Mouse (Mus musculus): ENCODE data around the gene Pml. TPM values are rescaled to one million over a fixed set of nuclear protein-coding genes. Genes with fewer than 3 reads are reported as not detected.
"Not testable (repeated sequence)": the region's sequence is repeated elsewhere in the genome, so short reads cannot be mapped to it uniquely, and the experiment has no call there.

Pml gene
- polyA plus RNA-seq, 1 experiment from 2014 or later = 15.3 TPM

GRCm38 (mm10) chr9:58268384-58269313 lies 19.1 kb upstream of the Pml start:
- Histone ChIP-seq H3K9ac (ENCODE audit: low read depth, low read length) (no peak overlapping the region), H3K4me2 (ENCODE audit: low read depth, low read length) (no peak overlapping the region), H3K36me3 (ENCODE audit: control insufficient read depth, insufficient read depth, low read length) (no peaks in the 10 kb centered on the region), H3K27ac (replicated peaks; ENCODE audit: low read depth, low read length) (no peak overlapping the region), H3K4me1 (ENCODE audit: control insufficient read depth, insufficient read depth, low read length) (0 out of 2 replicates have a peak, but pooled peaks cover 5% of the 10 kb centered on the region), H3K4me3 (ENCODE audit: low read depth, low read length) (no peak overlapping the region), H3K27me3 (replicated peaks; ENCODE audit: control insufficient read depth, insufficient read depth, low read length) (no peaks in the 10 kb centered on the region), H3K9me3 (ENCODE audit: control insufficient read depth, low read length) (no peaks in the 10 kb centered on the region)
- WGBS = 54% methylated on average over 11 of the region's 12 CpGs
- ATAC-seq (ENCODE audit: low read depth) (no peak), DNase-seq (ENCODE audit: low spot score) (peak; percentile 76)

GRCm38 (mm10) chr9:58267046-58267445 lies 17.5 kb upstream of the Pml start:
- WGBS = 61% methylated on average over 3 of the region's 3 CpGs
- peak; percentile 67; the same call in 1 of the 2 replicates for ATAC-seq (ENCODE audit: low read depth)

GRCm38 (mm10) chr9:58266571-58267011 lies 17.0 kb upstream of the Pml start:
- Histone ChIP-seq H3K36me3 (ENCODE audit: control insufficient read depth, insufficient read depth, low read length) (peaks cover 14% of the 10 kb centered on the region), H3K4me1 (ENCODE audit: control insufficient read depth, insufficient read depth, low read length) (0 out of 2 replicates have a peak, but pooled peaks cover 5% of the 10 kb centered on the region), H3K9me3 (ENCODE audit: control insufficient read depth, low read length) (no peaks in the 10 kb centered on the region), H3K4me2 (ENCODE audit: low read depth, low read length) (no peak overlapping the region), H3K27ac (replicated peaks; ENCODE audit: low read depth, low read length) (peak overlapping the region; percentile 64), H3K27me3 (replicated peaks; ENCODE audit: control insufficient read depth, insufficient read depth, low read length) (no peaks in the 10 kb centered on the region), H3K9ac (ENCODE audit: low read depth, low read length) (no peak overlapping the region), H3K4me3 (ENCODE audit: low read depth, low read length) (no peak overlapping the region)
- ATAC-seq (ENCODE audit: low read depth) (peak; percentile 7; the same call in 1 of the 2 replicates), DNase-seq (ENCODE audit: low spot score) (peak; percentile 46)
- WGBS = 24% methylated on average over 4 of the region's 4 CpGs

More at GRCm38 (mm10) chr9:58267046-58267445, 17.5 kb upstream of the Pml start:
- H3K4me2 ChIP-seq (ENCODE audit: low read depth, low read length) = no peak overlapping the region
- no peaks in the 10 kb centered on the region for H3K27me3 ChIP-seq (replicated peaks; ENCODE audit: control insufficient read depth, insufficient read depth, low read length)
- peak; percentile 65 for DNase-seq (ENCODE audit: low spot score)
- H3K4me1 ChIP-seq (ENCODE audit: control insufficient read depth, insufficient read depth, low read length) = 0 out of 2 replicates have a peak, but pooled peaks cover 5% of the 10 kb centered on the region
- H3K27ac ChIP-seq (replicated peaks; ENCODE audit: low read depth, low read length) = peak overlapping the region; percentile 64
- peaks cover 9% of the 10 kb centered on the region for H3K36me3 ChIP-seq (ENCODE audit: control insufficient read depth, insufficient read depth, low read length)
- H3K4me3 ChIP-seq (ENCODE audit: low read depth, low read length) = no peak overlapping the region
- H3K9ac ChIP-seq (ENCODE audit: low read depth, low read length) = no peak overlapping the region
- H3K9me3 ChIP-seq (ENCODE audit: control insufficient read depth, low read length) = no peaks in the 10 kb centered on the region

- Histone ChIP-seq H3K27ac (replicated peaks; ENCODE audit: low read depth, low read length) (no peak overlapping the region), H3K36me3 (ENCODE audit: control insufficient read depth, insufficient read depth, low read length) (peaks cover 22% of the 10 kb centered on the region), H3K9ac (ENCODE audit: low read depth, low read length) (no peak overlapping the region), H3K27me3 (replicated peaks; ENCODE audit: control insufficient read depth, insufficient read depth, low read length) (no peaks in the 10 kb centered on the region), H3K4me1 (ENCODE audit: control insufficient read depth, insufficient read depth, low read length) (0 out of 2 replicates have a peak, but pooled peaks cover 5% of the 10 kb centered on the region), H3K9me3 (ENCODE audit: control insufficient read depth, low read length) (no peaks in the 10 kb centered on the region), H3K4me2 (ENCODE audit: low read depth, low read length) (no peak overlapping the region), H3K4me3 (ENCODE audit: low read depth, low read length) (no peak overlapping the region)
- WGBS = 72% methylated on average over 3 of the region's 3 CpGs
- DNase-seq (ENCODE audit: low spot score) (no peak), ATAC-seq (ENCODE audit: low read depth) (no peak)
Measured at GRCm38 (mm10) chr9:58265368-58265767, 15.8 kb upstream of the Pml start.

- Histone ChIP-seq H3K27ac (replicated peaks; ENCODE audit: low read depth, low read length) (no peak overlapping the region), H3K9me3 (ENCODE audit: control insufficient read depth, low read length) (no peaks in the 10 kb centered on the region), H3K9ac (ENCODE audit: low read depth, low read length) (no peak overlapping the region), H3K4me3 (ENCODE audit: low read depth, low read length) (no peak overlapping the region), H3K36me3 (ENCODE audit: control insufficient read depth, insufficient read depth, low read length) (peaks cover 30% of the 10 kb centered on the region), H3K4me2 (ENCODE audit: low read depth, low read length) (no peak overlapping the region), H3K4me1 (ENCODE audit: control insufficient read depth, insufficient read depth, low read length) (0 out of 2 replicates have a peak, but pooled peaks cover 5% of the 10 kb centered on the region), H3K27me3 (replicated peaks; ENCODE audit: control insufficient read depth, insufficient read depth, low read length) (no peaks in the 10 kb centered on the region)
- WGBS = 88% methylated on average over 5 of the region's 5 CpGs
- no peak for DNase-seq (ENCODE audit: low spot score)
- ATAC-seq (ENCODE audit: low read depth) = no peak
Measured at GRCm38 (mm10) chr9:58262507-58262906, 12.9 kb upstream of the Pml start.

GRCm38 (mm10) chr9:58255704-58256685 lies 6.4 kb upstream of the Pml start:
- WGBS = 82% methylated on average over 10 of the region's 10 CpGs
- Histone ChIP-seq H3K4me1 (ENCODE audit: control insufficient read depth, insufficient read depth, low read length) (no peaks in the 10 kb centered on the region), H3K27ac (replicated peaks; ENCODE audit: low read depth, low read length) (no peak overlapping the region), H3K9ac (ENCODE audit: low read depth, low read length) (no peak overlapping the region), H3K4me3 (ENCODE audit: low read depth, low read length) (no peak overlapping the region), H3K9me3 (ENCODE audit: control insufficient read depth, low read length) (no peaks in the 10 kb centered on the region), H3K36me3 (ENCODE audit: control insufficient read depth, insufficient read depth, low read length) (peaks cover 27% of the 10 kb centered on the region; the same call in 1 of the 2 replicates), H3K27me3 (replicated peaks; ENCODE audit: control insufficient read depth, insufficient read depth, low read length) (no peaks in the 10 kb centered on the region), H3K4me2 (ENCODE audit: low read depth, low read length) (no peak overlapping the region)
- ATAC-seq (ENCODE audit: low read depth) (no peak), DNase-seq (ENCODE audit: low spot score) (no peak)

- no peak overlapping the region for H3K27ac ChIP-seq (replicated peaks; ENCODE audit: low read depth, low read length)
- H3K4me1 ChIP-seq (ENCODE audit: control insufficient read depth, insufficient read depth, low read length) = 0 out of 2 replicates have a peak, but pooled peaks cover 6% of the 10 kb centered on the region
- H3K4me2 ChIP-seq (ENCODE audit: low read depth, low read length) = no peak overlapping the region
- no peak overlapping the region for H3K9ac ChIP-seq (ENCODE audit: low read depth, low read length)
- H3K4me3 ChIP-seq (ENCODE audit: low read depth, low read length) = no peak overlapping the region
- H3K27me3 ChIP-seq (replicated peaks; ENCODE audit: control insufficient read depth, insufficient read depth, low read length) = no peaks in the 10 kb centered on the region
- ATAC-seq (ENCODE audit: low read depth) (no peak), DNase-seq (ENCODE audit: low spot score) (no peak)
- H3K36me3 ChIP-seq (ENCODE audit: control insufficient read depth, insufficient read depth, low read length) = peaks cover 21% of the 10 kb centered on the region; the same call in 1 of the 2 replicates
- H3K9me3 ChIP-seq (ENCODE audit: control insufficient read depth, low read length) = no peaks in the 10 kb centered on the region
- WGBS = 54% methylated on average over 2 of the region's 2 CpGs
Measured at GRCm38 (mm10) chr9:58255105-58255504, 5.5 kb upstream of the Pml start.

GRCm38 (mm10) chr9:58253805-58254122 lies 4.2 kb upstream of the Pml start:
- ATAC-seq (ENCODE audit: low read depth); H3K27ac ChIP-seq (replicated peaks; ENCODE audit: low read depth, low read length); DNase-seq (ENCODE audit: low spot score); H3K27me3 ChIP-seq (replicated peaks; ENCODE audit: control insufficient read depth, insufficient read depth, low read length); H3K4me1 ChIP-seq (ENCODE audit: control insufficient read depth, insufficient read depth, low read length); H3K9me3 ChIP-seq (ENCODE audit: control insufficient read depth, low read length): not testable (repeated sequence)
- Histone ChIP-seq H3K4me3 (ENCODE audit: low read depth, low read length) (peak overlapping the region; percentile 62), H3K9ac (ENCODE audit: low read depth, low read length) (peak overlapping the region; percentile 77), H3K4me2 (ENCODE audit: low read depth, low read length) (peak overlapping the region; percentile 56), H3K36me3 (ENCODE audit: control insufficient read depth, insufficient read depth, low read length) (peaks cover 19% of the 10 kb centered on the region; the same call in 1 of the 2 replicates)
- 62% methylated on average over 5 of the region's 5 CpGs for WGBS
